Mouse (Mus musculus) hematopoietic multipotent progenitor cell, adult 10-12 weeks (in vitro differentiated cells): ENCODE results near the gene Adgre5. TPM values are rescaled to one million over a fixed set of nuclear protein-coding genes. Genes with fewer than 3 reads are reported as not detected.

Experiments
- polyA plus RNA-seq: library from polyadenylated mRNA; stranded (reverse); fragments of >175 nt; gene quantifications from 2 replicates; pipeline ENCODE4 v1.2.3, GENCODE M21; 2012; ENCODE audit warnings: low replicate concordance

Adgre5 gene
- polyA plus RNA-seq: 194 and 396 TPM in 2 replicates

DNA sequence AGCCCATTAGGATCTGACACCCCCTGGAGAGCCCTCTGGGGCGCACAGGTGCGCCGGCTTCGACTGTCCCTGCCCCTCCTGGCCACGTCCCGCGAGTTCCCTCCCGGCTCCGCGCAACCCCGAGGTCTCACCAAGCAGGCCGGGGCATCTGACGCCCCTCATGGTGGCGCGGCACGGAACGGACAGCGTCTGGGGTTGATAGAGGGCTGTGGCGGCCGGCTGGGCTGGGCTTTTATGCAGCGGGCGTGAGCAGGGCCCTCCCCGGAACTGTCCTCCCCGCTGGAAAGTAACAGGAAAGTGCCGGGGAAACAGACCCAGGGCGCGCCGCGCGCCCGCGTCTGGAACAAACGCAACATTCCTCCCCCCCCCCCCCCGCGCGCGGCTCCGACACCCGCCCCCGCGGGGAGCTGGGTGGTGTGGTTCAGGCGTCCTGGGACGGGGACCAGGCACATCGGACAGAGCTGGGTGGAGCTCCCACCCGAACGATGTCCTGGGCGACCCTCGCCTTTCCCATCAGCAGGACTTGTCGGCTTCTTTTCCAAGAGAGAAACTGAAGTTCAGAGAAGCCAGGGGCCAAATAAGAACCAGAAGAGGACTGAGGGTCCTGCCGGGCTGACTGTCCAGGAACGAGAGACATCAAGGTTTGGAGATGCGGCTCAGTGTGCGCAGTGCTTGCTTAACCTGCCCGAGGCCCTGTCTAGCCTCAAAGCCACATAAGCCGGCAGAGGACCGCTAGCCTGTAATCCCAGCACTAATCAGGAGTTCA lies at the start of gene Adgre5:
Gene Adgre5 (minus strand): TSS at position 351 of the 766 bp plus-strand sequence.

DNA sequence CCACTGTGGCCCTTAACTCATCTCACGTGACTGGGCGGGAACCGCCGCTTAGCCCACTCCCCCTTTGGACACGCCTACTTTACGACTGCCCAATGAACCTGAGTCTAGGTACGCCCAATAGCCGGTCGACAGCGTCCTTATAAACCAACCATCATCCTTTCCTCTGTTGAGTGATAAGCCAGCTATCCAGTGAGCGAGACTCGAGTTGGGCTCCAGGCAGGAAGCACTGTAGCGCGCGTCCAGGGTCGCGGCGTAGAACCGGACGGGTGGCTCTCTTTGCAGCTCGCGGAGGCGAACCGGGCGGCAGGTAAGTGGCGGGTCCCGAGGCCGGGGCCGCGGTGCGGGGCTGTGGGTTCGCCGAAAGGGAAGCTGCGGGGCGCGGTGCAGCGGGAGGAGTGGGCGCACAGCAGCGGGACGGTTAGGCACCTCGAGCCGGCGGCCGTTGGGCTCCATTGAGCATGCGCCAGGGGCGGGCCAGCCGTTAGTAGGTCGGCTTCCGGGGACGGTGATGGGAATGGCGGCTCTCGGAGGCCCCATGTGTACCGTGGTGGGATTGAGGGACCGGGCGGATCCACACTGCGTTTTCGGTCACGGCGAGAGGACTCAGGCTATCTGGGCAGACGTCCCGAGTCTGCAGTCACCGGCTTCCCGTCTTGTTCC lies 26.0 kb downstream of the Adgre5 start, which contains the start of gene Ddx39:
Gene Ddx39 (plus strand): TSS at position 147 of the 660 bp plus-strand sequence.

GRCm38 (mm10) chr8:83698661-83699453 lies 42.3 kb downstream of the Adgre5 start, which contains the start of gene Pkn1:
TSS of gene Pkn1 (minus strand) at chr8:83699179.

Other genes starting within 250 kb of the Adgre5 start
- not detected in 2 replicates for gene Olfr370, start 205.5 kb downstream of the Adgre5 start, polyA plus RNA-seq
- 165 and 204 TPM in 2 replicates for gene Ndufb7, start 174.7 kb downstream of the Adgre5 start, polyA plus RNA-seq
- 112 and 259 TPM in 2 replicates for gene Tecr, start 133.4 kb downstream of the Adgre5 start, polyA plus RNA-seq
- gene Dnajb1, start 133.1 kb downstream of the Adgre5 start, polyA plus RNA-seq: 29.2 and 42.1 TPM in 2 replicates
- 48.3 and 62.7 TPM in 2 replicates for gene Gipc1, start 88.6 kb downstream of the Adgre5 start, polyA plus RNA-seq
- 0.23 and 0.43 TPM in 2 replicates for gene Ptger1, start 74.6 kb downstream of the Adgre5 start, polyA plus RNA-seq
- 211 and 329 TPM in 2 replicates for gene Pkn1, start 42.1 kb downstream of the Adgre5 start, polyA plus RNA-seq
- 10.1 and 20.1 TPM in 2 replicates for gene Ddx39, start 26.1 kb downstream of the Adgre5 start, polyA plus RNA-seq
- gene Adgrl1, start 158.8 kb upstream of the Adgre5 start, polyA plus RNA-seq: 9.4 and 20.9 TPM in 2 replicates
- gene Gm10644, start 213.9 kb upstream of the Adgre5 start, polyA plus RNA-seq: 0.90 and 1.4 TPM in 2 replicates
- gene Asf1b, start 214.2 kb upstream of the Adgre5 start, polyA plus RNA-seq: 5.2 and 56.2 TPM in 2 replicates
- gene Prkaca, start 231.7 kb upstream of the Adgre5 start, polyA plus RNA-seq: 22.7 and 25.1 TPM in 2 replicates